Mouse (Mus musculus): ENCODE results near the gene Rab3c.

DNA sequence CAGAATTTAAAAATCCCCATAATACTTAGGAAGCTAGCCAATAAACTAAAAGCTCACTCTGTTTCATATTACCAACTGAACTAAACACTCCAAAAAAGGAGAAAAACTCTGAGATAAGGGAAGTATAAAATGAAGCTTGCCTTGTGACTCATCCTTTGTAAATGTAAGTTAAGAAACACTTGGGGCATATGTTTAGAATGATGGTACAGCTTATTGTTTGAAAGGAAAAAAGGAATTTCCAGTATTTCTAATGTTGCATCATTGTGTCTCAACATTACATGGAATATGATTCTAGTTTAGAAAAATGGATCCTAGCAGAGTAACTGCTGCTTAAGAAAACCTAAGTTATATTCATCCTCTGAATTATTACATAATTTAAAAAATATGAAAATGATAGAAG, 3.1 kb downstream of the Rab3c start:
- TF ChIP-seq POLR2A (IDR thresholded peaks at IDR 0.05; ENCODE audit: borderline replicate concordance, extremely low read depth, low read depth, low read length) (no peak), CTCF (IDR thresholded peaks at IDR 0.05; ENCODE audit: insufficient read depth, low read length) (no peak)
